Mouse (Mus musculus): ENCODE measurements around the gene Cnot4.

- TF ChIP-seq CTCF (IDR thresholded peaks at IDR 0.05; ENCODE audit: low read depth) (no peak), EP300 (optimal IDR thresholded peaks at IDR 0.05) (no peak)
Observed at GRCm38 (mm10) chr6:35043127-35043526, 90.4 kb downstream of the Cnot4 start.

Data from stomach, postnatal 0 days (tissue).